Mouse (Mus musculus): Measurements from ENCODE around the gene Gm16181. TPM values are rescaled to one million over a fixed set of nuclear protein-coding genes. Genes with fewer than 3 reads are reported as not detected.

The Gm16181 gene
- not detected in 2 replicates for polyA plus RNA-seq (2012)

- Histone ChIP-seq H3K4me3 (replicated peaks) (no peak within 1 kb of the TSS), H3K27me3 (ENCODE audit: control insufficient read depth) (no peaks in the 10 kb centered on the region), H3K36me3 (ENCODE audit: control insufficient read depth) (peaks cover 42% of the 10 kb centered on the region), H3K4me1 (ENCODE audit: control insufficient read depth) (peaks cover 8% of the 10 kb centered on the region), H3K9me3 (ENCODE audit: control insufficient read depth, low read length) (no peaks in the 10 kb centered on the region)
- TF ChIP-seq TAL1 (IDR thresholded peaks at IDR 0.05; ENCODE audit: low read length) (no peak), GATA1 (IDR thresholded peaks at IDR 0.05; ENCODE audit: low read length) (no peak)
These were observed at the start of gene Gm16181 for GRCm38 (mm10) chr17:35220156-35220952. Gene Gm16181 (plus strand): TSS chr17:35220834.

DNA sequence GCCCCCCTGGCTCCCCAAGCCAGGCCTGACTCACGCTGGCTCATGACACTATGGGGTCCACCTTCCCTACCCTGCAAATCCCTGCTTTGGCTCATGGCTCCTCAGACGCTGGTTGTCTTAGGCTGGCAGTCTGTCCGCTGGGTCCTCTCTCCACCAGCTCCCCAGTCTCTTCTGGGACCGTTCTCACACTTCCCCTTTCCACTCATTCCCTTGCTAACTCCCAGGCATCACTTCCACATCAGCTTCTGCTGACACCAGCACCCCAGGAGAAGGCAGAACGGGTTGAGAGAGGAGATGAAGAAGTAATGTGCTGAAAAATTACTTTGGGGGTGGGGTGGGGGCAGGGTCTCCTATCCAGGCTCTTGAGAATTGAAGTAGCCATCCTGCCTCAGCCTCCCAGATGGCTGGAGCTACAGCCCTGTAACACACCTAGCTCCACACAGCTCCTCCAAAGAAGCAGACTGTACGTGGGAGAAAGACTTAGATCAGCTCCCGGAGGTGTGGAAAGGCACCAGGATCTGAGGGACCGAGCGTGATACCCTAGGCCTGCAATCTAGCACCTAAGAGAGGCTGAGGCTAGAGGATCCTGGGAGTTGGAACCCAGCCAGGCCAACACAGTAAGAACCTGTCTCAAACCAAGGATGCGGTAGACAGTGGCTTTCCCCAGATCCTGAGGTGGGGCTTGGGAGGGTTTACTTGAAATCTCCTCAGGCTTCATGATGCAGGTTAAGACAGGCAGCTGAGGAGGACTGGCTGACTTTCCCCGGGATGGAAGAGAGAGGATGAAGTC, 48.0 kb upstream of the Gm16181 start:
- TF ChIP-seq TAL1 (IDR thresholded peaks at IDR 0.05; ENCODE audit: low read length), result no peak
- no peak for TF ChIP-seq GATA1 (IDR thresholded peaks at IDR 0.05; ENCODE audit: low read length)
- H3K4me1 ChIP-seq (ENCODE audit: control insufficient read depth), result peaks cover 2% of the 10 kb centered on the region
- H3K4me3 ChIP-seq (replicated peaks), result no peak overlapping the region

GRCm38 (mm10) chr17:35173329-35173728, 47.3 kb upstream of the Gm16181 start:
- Histone ChIP-seq H3K36me3 (ENCODE audit: control insufficient read depth) (no peaks in the 10 kb centered on the region), H3K27me3 (ENCODE audit: control insufficient read depth) (0 out of 2 replicates have a peak, but pooled peaks cover 2% of the 10 kb centered on the region), H3K9me3 (ENCODE audit: control insufficient read depth, low read length) (no peaks in the 10 kb centered on the region), H3K4me1 (ENCODE audit: control insufficient read depth) (peaks cover 2% of the 10 kb centered on the region), H3K4me3 (replicated peaks) (no peak overlapping the region)
- no peak for TF ChIP-seq TAL1 (IDR thresholded peaks at IDR 0.05; ENCODE audit: low read length)
- no peak for TF ChIP-seq GATA1 (IDR thresholded peaks at IDR 0.05; ENCODE audit: low read length)

More for the DNA sequence above, 48.0 kb upstream of the Gm16181 start:
- no peaks in the 10 kb centered on the region for H3K36me3 ChIP-seq (ENCODE audit: control insufficient read depth)
- H3K9me3 ChIP-seq (ENCODE audit: control insufficient read depth, low read length), result no peaks in the 10 kb centered on the region
- H3K27me3 ChIP-seq (ENCODE audit: control insufficient read depth), result 0 out of 2 replicates have a peak, but pooled peaks cover 2% of the 10 kb centered on the region

GRCm38 (mm10) chr17:35174201-35174977, 46.2 kb upstream of the Gm16181 start:
- 0 out of 2 replicates have a peak, but pooled peaks cover 2% of the 10 kb centered on the region for H3K27me3 ChIP-seq (ENCODE audit: control insufficient read depth)
- no peak for TF ChIP-seq TAL1 (IDR thresholded peaks at IDR 0.05; ENCODE audit: low read length)
- no peak for TF ChIP-seq GATA1 (IDR thresholded peaks at IDR 0.05; ENCODE audit: low read length)
- H3K36me3 ChIP-seq (ENCODE audit: control insufficient read depth), result no peaks in the 10 kb centered on the region
- no peaks in the 10 kb centered on the region; the same call in 1 of the 2 replicates for H3K4me1 ChIP-seq (ENCODE audit: control insufficient read depth)
- no peaks in the 10 kb centered on the region for H3K9me3 ChIP-seq (ENCODE audit: control insufficient read depth, low read length)
- H3K4me3 ChIP-seq (replicated peaks), result no peak overlapping the region

- Histone ChIP-seq H3K4me3 (replicated peaks) (no peak overlapping the region), H3K9me3 (ENCODE audit: control insufficient read depth, low read length) (no peaks in the 10 kb centered on the region), H3K27me3 (ENCODE audit: control insufficient read depth) (0 out of 2 replicates have a peak, but pooled peaks cover 2% of the 10 kb centered on the region), H3K4me1 (ENCODE audit: control insufficient read depth) (no peaks in the 10 kb centered on the region; the same call in 1 of the 2 replicates), H3K36me3 (ENCODE audit: control insufficient read depth) (no peaks in the 10 kb centered on the region)
- no peak for TF ChIP-seq GATA1 (IDR thresholded peaks at IDR 0.05; ENCODE audit: low read length)
These were observed 45.3 kb upstream of the Gm16181 start for GRCm38 (mm10) chr17:35175382-35175781.

- H3K9me3 ChIP-seq (ENCODE audit: control insufficient read depth, low read length), result no peaks in the 10 kb centered on the region
- no peaks in the 10 kb centered on the region for H3K36me3 ChIP-seq (ENCODE audit: control insufficient read depth)
- 0 out of 2 replicates have a peak, but pooled peaks cover 2% of the 10 kb centered on the region for H3K27me3 ChIP-seq (ENCODE audit: control insufficient read depth)
- no peaks in the 10 kb centered on the region; the same call in 1 of the 2 replicates for H3K4me1 ChIP-seq (ENCODE audit: control insufficient read depth)
- TF ChIP-seq TAL1 (IDR thresholded peaks at IDR 0.05; ENCODE audit: low read length), result no peak
- TF ChIP-seq GATA1 (IDR thresholded peaks at IDR 0.05; ENCODE audit: low read length), result no peak
- H3K4me3 ChIP-seq (replicated peaks), result no peak within 1 kb of the TSS
These were observed 44.7 kb upstream of the Gm16181 start, which contains the start of gene Aif1 for GRCm38 (mm10) chr17:35175968-35176367. Gene Aif1 (minus strand): TSS chr17:35176068.

- TF ChIP-seq TAL1 (IDR thresholded peaks at IDR 0.05; ENCODE audit: low read length) (no peak), GATA1 (IDR thresholded peaks at IDR 0.05; ENCODE audit: low read length) (no peak)
- H3K4me1 ChIP-seq (ENCODE audit: control insufficient read depth), result no peaks in the 10 kb centered on the region; the same call in 1 of the 2 replicates
- H3K4me3 ChIP-seq (replicated peaks), result no peak overlapping the region
- no peaks in the 10 kb centered on the region for H3K36me3 ChIP-seq (ENCODE audit: control insufficient read depth)
- no peaks in the 10 kb centered on the region for H3K27me3 ChIP-seq (ENCODE audit: control insufficient read depth)
- no peaks in the 10 kb centered on the region for H3K9me3 ChIP-seq (ENCODE audit: control insufficient read depth, low read length)
These were observed 42.1 kb upstream of the Gm16181 start for GRCm38 (mm10) chr17:35178528-35178927.

- Histone ChIP-seq H3K36me3 (ENCODE audit: control insufficient read depth) (no peaks in the 10 kb centered on the region), H3K9me3 (ENCODE audit: control insufficient read depth, low read length) (no peaks in the 10 kb centered on the region), H3K4me1 (ENCODE audit: control insufficient read depth) (no peaks in the 10 kb centered on the region; the same call in 1 of the 2 replicates), H3K4me3 (replicated peaks) (no peak overlapping the region), H3K27me3 (ENCODE audit: control insufficient read depth) (no peaks in the 10 kb centered on the region)
- TF ChIP-seq TAL1 (IDR thresholded peaks at IDR 0.05; ENCODE audit: low read length) (no peak), GATA1 (IDR thresholded peaks at IDR 0.05; ENCODE audit: low read length) (no peak)
These were observed 40.5 kb upstream of the Gm16181 start for GRCm38 (mm10) chr17:35180093-35180492.

Data from erythroblast, embryonic 14.5 days (primary cell).